Mouse (Mus musculus): ENCODE results near the gene Prrc2b.

DNA sequence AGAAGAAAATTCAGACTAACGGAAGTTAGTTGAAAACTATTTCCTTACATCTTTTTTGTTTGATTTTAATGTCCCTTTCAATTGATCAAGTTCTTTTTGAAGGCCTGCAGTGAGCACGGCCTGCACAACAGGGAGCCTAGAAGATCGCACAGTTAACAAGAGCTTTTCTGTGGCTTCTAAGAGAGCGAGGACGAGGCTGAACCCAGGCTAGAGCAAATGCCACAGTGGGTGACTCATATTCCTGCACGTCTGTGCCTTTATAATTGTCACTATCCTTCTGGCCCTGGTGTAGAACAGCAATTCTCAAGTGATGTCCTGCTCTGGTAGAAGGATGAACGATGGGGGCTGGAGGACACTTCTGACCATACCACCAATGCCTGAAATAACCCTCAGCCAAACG, 66.8 kb downstream of the Prrc2b start:
- TF ChIP-seq CTCF (IDR thresholded peaks at IDR 0.05): no peak
- no peak for TF ChIP-seq POLR2A (IDR thresholded peaks at IDR 0.05; ENCODE audit: insufficient read depth, low read depth, low read length)
- TF ChIP-seq EP300 (IDR thresholded peaks at IDR 0.05; ENCODE audit: insufficient read depth, low read depth, low read length): no peak
